Mouse (Mus musculus) erythroblast, adult 5-6 weeks (primary cell): ENCODE data around the gene Ppp2r1b. TPM values are rescaled to one million over a fixed set of nuclear protein-coding genes. Genes with fewer than 3 reads are reported as not detected.

Experiments used
- ATAC-seq: replicated peaks from 2 replicates; pipeline ENCODE4 v1.8.0; 2016; ENCODE audit warnings: moderate number of reproducible peaks, mild to moderate bottlenecking, moderate TSS enrichment, inconsistent platforms; ENCODE audit not compliant: poor library complexity, low FRiP score, severe bottlenecking
- total RNA-seq, 2 experiments: library from RNA; stranded (forward) in 1 of 2; stranded (reverse) in 1 of 2; fragments of 150-400 nt in 1 of 2; fragments of 200-764, 138-1000 nt in 1 of 2; gene quantifications; 2 replicates each; pipeline versions ENCODE4 v1.2.3 to v1.2.4; 2015 to 2017; ENCODE audit warnings: low replicate concordance in 2 of 2

The Ppp2r1b gene
- total RNA-seq, 2 experiments from 2014 or later, result 61.5 to 71.8 TPM

GRCm38 (mm10) chr9:50835068-50835705 is 9.9 kb upstream of the Ppp2r1b start:
- ATAC-seq, result no peak

DNA sequence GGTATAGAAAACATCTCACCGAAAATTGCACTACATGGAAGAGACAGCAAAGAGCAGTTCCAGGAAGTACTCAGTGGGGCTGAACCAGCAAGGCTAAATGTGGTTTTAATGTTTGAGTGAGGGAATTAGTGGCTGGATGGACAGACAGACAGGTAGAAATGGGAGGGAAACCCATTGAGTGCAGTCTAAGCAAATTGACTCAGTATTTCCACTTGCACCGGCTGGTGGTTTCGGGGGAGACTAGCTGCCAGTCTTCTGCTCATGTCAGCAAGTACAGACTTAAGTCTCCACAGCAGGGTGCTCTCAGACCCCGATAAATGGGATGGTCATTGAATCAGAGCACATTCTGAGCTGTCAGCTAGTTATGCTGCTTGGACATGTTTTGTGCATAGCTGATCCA is 9.0 kb upstream of the Ppp2r1b start:
- no peak for ATAC-seq

DNA sequence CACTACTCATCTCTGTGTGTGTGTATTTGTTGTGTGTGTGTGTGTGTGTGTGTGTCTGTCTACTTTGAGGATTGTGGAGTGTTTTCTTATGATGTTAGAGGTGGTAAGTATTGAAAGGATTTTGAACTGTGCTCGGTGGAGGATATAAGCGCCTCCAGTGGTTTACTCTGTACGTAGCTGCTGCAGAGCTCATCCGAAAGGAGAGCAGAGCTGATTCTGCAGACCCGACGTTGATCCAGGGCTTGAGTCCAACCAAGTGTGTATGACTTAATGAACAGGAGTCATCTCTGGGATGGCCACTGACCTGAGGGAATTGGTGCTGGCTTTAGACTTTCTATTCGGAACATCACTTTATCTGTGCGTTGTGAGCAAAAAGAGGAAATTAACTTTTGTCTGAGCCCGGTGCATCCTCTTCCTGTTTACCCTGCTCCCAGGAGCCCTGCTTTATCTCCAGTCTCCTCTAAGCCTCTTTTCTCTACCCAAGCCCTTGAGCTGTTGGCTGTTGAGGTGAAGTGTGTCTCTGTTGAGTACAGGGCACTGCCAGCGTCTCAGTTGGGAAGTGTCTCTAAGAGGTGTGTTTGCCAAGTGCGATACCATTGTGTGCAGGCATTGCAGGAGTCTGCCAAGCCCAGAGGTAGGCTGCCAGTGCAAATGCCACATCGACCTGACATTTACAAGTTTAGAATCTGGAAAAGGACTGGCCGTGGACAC is 3.9 kb upstream of the Ppp2r1b start:
- peak; percentile 50; the same call in 1 of the 2 replicates for ATAC-seq

- ATAC-seq, result no peak
These were observed 446 bp downstream of the Ppp2r1b start for GRCm38 (mm10) chr9:50845547-50845946.

DNA sequence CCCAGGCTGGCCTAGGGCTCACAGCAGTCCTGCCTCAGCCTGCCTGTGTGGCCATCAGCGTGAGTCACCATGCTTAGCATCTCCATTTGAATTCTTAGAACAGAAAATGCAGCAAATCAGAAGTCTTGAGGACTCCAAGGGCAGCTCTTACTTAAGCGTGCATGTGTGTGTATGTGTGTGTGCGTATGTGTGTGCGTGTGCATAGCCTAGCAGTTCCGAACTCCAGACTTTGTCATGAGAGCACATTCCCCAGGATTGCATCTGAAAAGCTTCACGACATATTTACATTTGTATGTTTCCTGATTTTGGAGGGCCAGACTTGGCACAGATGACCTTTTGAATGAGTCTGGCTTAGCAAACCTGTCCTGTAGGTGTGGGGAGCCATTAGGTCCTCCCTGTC is 2.0 kb downstream of the Ppp2r1b start:
- ATAC-seq, result no peak

DNA sequence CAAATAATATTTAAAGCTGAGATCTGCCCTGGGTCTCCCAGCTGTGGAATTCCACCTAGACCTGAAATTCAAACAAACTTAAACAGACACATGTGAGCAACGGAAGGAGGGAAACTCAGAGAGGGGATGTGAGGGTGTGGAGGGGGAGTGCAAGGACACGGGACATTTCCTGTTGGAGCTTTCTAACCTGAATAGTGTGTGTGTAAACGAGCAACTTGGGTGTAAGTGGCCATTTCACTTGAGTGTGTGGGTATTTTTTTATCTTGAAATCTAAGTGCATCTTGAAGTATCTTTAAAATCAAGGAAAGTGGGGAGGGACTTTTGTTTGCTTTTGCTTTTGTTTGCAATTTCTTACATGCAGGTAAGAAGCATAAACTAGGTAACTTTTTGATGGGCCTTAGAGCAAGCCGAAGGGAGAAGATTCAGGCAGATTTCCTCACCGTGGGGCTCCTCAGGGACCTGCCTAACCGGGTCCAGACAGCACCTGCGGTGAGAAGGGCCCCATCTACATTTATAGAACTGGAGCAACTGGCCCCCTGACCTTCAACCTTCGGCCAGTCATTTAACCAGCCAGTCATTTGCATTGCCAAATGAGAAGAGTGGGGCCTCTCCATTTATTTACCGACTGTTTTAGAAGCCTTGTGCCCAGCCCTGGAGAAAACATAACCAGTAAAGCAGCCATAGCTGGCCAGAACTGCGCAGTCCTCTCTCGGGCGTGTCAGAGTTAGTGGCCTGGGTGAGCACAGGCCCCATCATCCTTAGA is 2.7 kb downstream of the Ppp2r1b start:
- no peak for ATAC-seq

DNA sequence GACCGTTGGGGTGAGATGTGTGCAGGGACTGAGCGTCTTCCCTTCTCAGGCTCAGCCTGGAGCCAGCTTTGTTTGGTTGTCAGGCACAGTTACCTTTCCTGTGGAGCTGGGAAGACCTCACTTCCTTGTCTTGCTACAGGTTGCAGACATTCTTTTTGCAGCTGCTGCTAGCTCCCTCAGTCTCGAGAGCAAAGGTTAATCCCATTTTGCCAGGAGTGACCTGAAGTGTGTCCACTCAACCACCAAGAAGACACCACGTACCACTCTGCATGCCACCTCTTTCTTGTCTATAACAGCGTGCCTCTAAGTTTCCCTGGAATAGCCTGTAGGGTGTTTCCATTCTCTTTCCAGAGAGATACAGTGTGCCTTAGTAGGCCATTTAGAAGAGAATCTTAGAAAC is 3.7 kb downstream of the Ppp2r1b start:
- no peak for ATAC-seq

- peak; percentile 47 for ATAC-seq
These were observed 4.1 kb downstream of the Ppp2r1b start for GRCm38 (mm10) chr9:50849249-50849648.

DNA sequence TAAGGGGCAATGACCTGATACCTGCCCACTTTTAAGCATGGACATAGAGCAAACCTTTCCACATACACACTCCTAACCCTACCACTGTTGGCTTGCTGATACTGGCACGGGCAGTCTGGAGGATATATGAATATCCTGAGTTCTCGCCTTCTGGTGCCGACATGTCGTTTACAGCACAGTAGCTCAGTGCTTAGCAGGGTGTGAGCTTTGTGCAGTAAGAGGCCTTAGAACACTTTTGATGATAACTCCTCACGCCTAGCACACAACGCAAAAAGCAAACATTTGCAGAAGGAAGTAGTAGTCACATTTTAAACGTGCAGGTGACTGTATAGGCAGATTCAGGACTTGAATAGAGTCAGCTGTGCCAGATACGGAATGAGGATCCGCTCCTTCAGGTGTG is 4.7 kb downstream of the Ppp2r1b start:
- ATAC-seq, result 0 out of 2 replicates have a peak, but pooled peaks have one; percentile 10

GRCm38 (mm10) chr9:50850271-50850670 is 5.2 kb downstream of the Ppp2r1b start:
- no peak for ATAC-seq

DNA sequence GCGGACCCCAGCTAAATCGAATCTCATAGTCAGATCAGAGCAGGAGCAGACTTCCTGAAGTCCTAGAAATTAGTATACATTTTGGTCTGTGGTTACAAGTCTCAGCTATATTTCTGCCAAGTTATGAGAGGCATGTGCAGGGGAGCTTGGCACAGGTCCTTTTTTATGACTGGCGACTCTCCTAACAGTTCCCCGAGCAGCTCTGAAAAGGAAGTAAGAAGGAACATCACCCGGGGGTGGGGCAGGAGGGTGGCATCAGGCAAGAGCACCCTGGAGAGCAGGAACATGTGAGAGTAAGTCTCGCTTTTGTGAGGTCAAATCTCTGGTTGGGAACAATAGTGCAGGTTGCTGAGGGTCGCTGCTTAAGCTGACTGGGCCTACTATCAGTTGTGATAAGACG is 5.6 kb downstream of the Ppp2r1b start:
- ATAC-seq, result no peak

- peak; percentile 49 for ATAC-seq
These were observed 7.7 kb downstream of the Ppp2r1b start for GRCm38 (mm10) chr9:50852634-50853349.

GRCm38 (mm10) chr9:50854376-50854775 is 9.3 kb downstream of the Ppp2r1b start:
- ATAC-seq, result peak; percentile 62

DNA sequence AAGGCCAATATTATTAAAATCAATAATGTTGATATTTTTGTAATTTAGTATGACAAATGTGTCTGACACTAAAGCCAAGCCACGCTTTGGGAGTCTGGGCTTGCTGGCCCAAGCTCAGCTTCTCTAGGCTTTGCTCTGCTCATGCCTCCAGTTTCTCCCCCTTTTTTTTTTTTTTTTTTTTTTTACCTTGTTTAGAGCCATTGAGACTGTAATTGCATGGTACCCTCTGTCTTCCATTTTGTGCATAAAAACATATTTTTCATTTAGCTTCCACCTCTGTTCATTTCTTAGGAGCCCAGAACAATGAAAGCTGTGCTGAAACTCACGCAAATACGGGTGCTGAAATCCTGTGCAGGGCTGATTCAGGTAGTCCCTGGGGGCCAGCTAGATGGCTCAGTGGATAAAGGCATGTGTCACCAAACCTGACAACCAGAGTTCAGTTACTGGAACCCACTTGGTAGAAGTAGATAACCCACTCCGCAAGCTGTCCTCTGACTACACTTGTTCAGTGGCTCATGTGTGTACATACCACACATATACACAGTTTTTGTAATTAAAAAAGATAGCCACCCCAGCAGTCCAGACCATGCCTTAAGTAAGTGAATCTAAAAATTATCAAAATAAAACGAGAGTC is 10.1 kb downstream of the Ppp2r1b start:
- ATAC-seq, result 0 out of 2 replicates have a peak, but pooled peaks have one; percentile 14

GRCm38 (mm10) chr9:50855780-50856179 is 10.7 kb downstream of the Ppp2r1b start:
- no peak for ATAC-seq

DNA sequence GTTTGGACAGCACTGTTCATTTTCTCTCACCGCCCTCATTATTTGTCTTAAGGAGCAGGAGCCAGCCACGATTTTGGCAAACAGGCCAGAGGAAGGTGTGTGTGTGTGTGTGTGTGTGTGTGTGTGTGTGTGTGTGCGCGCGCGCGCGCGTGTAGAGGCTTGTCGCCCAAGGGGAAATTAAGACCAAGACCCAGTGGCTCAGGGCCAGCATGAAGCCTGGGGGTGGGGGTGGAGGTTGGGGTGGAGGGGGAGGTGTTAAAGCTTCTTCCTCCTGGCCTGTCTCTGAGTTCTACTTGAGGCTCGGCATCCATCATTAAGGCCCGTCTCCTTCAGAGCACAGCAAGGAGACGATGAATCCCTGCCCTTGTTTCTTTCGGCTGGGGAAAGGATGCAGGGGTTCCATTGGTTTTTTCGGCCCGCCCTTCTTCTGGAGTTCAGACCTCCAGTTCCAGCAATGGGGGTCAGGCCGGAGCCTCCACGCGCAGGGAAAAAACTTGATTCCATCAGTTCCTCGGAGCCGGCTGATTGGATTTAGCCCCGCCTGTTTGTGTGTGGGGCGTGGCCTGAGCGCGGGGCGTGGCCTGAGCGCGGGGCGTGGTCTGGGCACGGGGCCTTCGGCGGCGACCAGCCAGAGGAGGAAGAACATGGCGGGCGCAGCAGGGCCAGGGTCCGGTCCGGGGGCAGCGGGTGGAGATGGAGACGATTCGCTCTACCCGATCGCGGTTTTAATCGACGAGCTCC is 11.4 kb downstream of the Ppp2r1b start:
- peak; percentile 63 for ATAC-seq

GRCm38 (mm10) chr9:50857082-50857641 is 12.1 kb downstream of the Ppp2r1b start:
- ATAC-seq, result no peak

GRCm38 (mm10) chr9:50858681-50859080 is 13.6 kb downstream of the Ppp2r1b start:
- no peak for ATAC-seq
